Comparison of ENCODE assay signal across 8 mouse cellular contexts in genomic region chr5:137277360-137278342, GRCm38 (mm10). TPM values are rescaled to one million over a fixed set of nuclear protein-coding genes. Genes with fewer than 3 reads are reported as not detected.
DNase-seq lines count a peak whose midpoint lies in the region; ATAC-seq and TF ChIP-seq lines count a peak whose summit lies in the region.

No protein-coding gene starts in this region.

- no peak for ATAC-seq in lung, embryonic 14.5 days (ENCODE audit: insufficient read depth)
- ATAC-seq in hindbrain, postnatal 0 days: peak; percentile 84
- peak; percentile 66; the same call in 1 of the 2 replicates for ATAC-seq in midbrain, embryonic 13.5 days

- TF ChIP-seq CTCF in lung, embryonic 14.5 days (IDR thresholded peaks at IDR 0.05; ENCODE audit: low read depth): peak; percentile 68
- TF ChIP-seq CTCF in hindbrain, postnatal 0 days (IDR thresholded peaks at IDR 0.05; ENCODE audit: low read depth): peak; percentile 71

- H3K27ac ChIP-seq in lung, embryonic 14.5 days (ENCODE audit: low read depth): no peak overlapping the region
- peak overlapping the region; percentile 20; the same call in 1 of the 2 replicates for H3K27ac ChIP-seq in hindbrain, postnatal 0 days
- H3K27ac ChIP-seq in midbrain, embryonic 13.5 days: no peak overlapping the region

- DNase-seq in lung, embryonic 14.5 days: peak; percentile 73
- DNase-seq in lung, postnatal 25 days (ENCODE audit: low spot score): no peak
- DNase-seq in embryo, embryonic 10.5 days (ENCODE audit: low spot score): peak; percentile 69
- DNase-seq in hindbrain, postnatal 0 days (ENCODE audit: low spot score): peak; percentile 78
- DNase-seq in left cerebral cortex, adult 8-10 months (ENCODE audit: low spot score in 2 of 2): no peak
- no peak for DNase-seq in adipocyte (ENCODE audit: low spot score)
- DNase-seq in gastrocnemius, postnatal 10 days: no peak

- H3K9me3 ChIP-seq in lung, embryonic 14.5 days (ENCODE audit: low read depth, low read length): peaks cover 6% of the 10 kb centered on the region; the same call in 1 of the 2 replicates
- H3K9me3 ChIP-seq in hindbrain, postnatal 0 days (ENCODE audit: low read length): no peaks in the 10 kb centered on the region
- 0 out of 2 replicates have a peak, but pooled peaks cover 3% of the 10 kb centered on the region for H3K9me3 ChIP-seq in midbrain, embryonic 13.5 days

- H3K4me3 ChIP-seq in lung, embryonic 14.5 days (ENCODE audit: low read depth, low read length): no peak overlapping the region
- no peak overlapping the region for H3K4me3 ChIP-seq in hindbrain, postnatal 0 days (ENCODE audit: low read length)
- no peak overlapping the region for H3K4me3 ChIP-seq in midbrain, embryonic 13.5 days (replicated peaks)

- H3K4me1 ChIP-seq in lung, embryonic 14.5 days (ENCODE audit: insufficient read depth): no peaks in the 10 kb centered on the region
- H3K4me1 ChIP-seq in hindbrain, postnatal 0 days (ENCODE audit: insufficient read depth, low read length): no peaks in the 10 kb centered on the region
- H3K4me1 ChIP-seq in midbrain, embryonic 13.5 days (replicated peaks): 0 out of 2 replicates have a peak, but pooled peaks cover 5% of the 10 kb centered on the region

- H3K9ac ChIP-seq in lung, embryonic 14.5 days: no peak overlapping the region
- H3K9ac ChIP-seq in hindbrain, postnatal 0 days (replicated peaks; ENCODE audit: low read length): 0 out of 2 replicates have a peak overlapping the region, but pooled peaks have one; percentile 13
- no peak overlapping the region for H3K9ac ChIP-seq in midbrain, embryonic 13.5 days (replicated peaks)

- H3K36me3 ChIP-seq in lung, embryonic 14.5 days (ENCODE audit: insufficient read depth): no peaks in the 10 kb centered on the region
- no peaks in the 10 kb centered on the region for H3K36me3 ChIP-seq in hindbrain, postnatal 0 days (ENCODE audit: insufficient read depth, low read length)
- H3K36me3 ChIP-seq in midbrain, embryonic 13.5 days: no peaks in the 10 kb centered on the region

- H3K27me3 ChIP-seq in lung, embryonic 14.5 days (ENCODE audit: insufficient read depth, low read length): no peaks in the 10 kb centered on the region
- H3K27me3 ChIP-seq in hindbrain, postnatal 0 days (ENCODE audit: insufficient read depth, low read length): no peaks in the 10 kb centered on the region
- H3K27me3 ChIP-seq in midbrain, embryonic 13.5 days: no peaks in the 10 kb centered on the region

- no peak overlapping the region for H3K4me2 ChIP-seq in lung, embryonic 14.5 days
- peak overlapping the region; percentile 18; the same call in 1 of the 2 replicates for H3K4me2 ChIP-seq in hindbrain, postnatal 0 days (ENCODE audit: low read depth, low read length)
- no peak overlapping the region for H3K4me2 ChIP-seq in midbrain, embryonic 13.5 days (replicated peaks)

- 44% methylated on average over 18 of the region's 18 CpGs for WGBS in lung, embryonic 14.5 days
- WGBS in hindbrain, postnatal 0 days: 44% methylated on average over 18 of the region's 18 CpGs
- 50% methylated on average over 18 of the region's 18 CpGs for WGBS in midbrain, embryonic 13.5 days

RNA-seq across cellular contexts. Expression of gene Ache, which starts 9.7 kb away (rescaled TPM):
- polyA plus RNA-seq in lung, embryonic 14.5 days (2014; fragmentation: Nextera tagmentation; extraction: Ambion mirVana): 0.93 and 1.3 TPM in 2 replicates
- 210 and 219 TPM in 2 replicates for total RNA-seq in hindbrain, postnatal 0 days (2014; rRNA removed)
- polyA plus RNA-seq in hindbrain, postnatal 0 days (2015; fragmentation: Nextera tagmentation; extraction: Ambion mirVana): 151 and 157 TPM in 2 replicates
- polyA plus RNA-seq in midbrain, embryonic 13.5 days (2015; fragmentation: Nextera tagmentation; extraction: Ambion mirVana): 11.2 and 11.3 TPM in 2 replicates
- total RNA-seq in left cerebral cortex, adult 8-10 months (2022): 10 to 100 TPM; 67.5 to 73.8 (median 70.9) TPM
- total RNA-seq in gastrocnemius, postnatal 10 days (2021): 10 to 100 TPM; 62.4 to 68.2 TPM

RNA-seq across cellular contexts. Expression of gene Ufsp1, which starts 16.8 kb away (rescaled TPM):
- polyA plus RNA-seq in lung, embryonic 14.5 days (2014; fragmentation: Nextera tagmentation; extraction: Ambion mirVana): 4.4 and 4.6 TPM in 2 replicates
- 35.5 TPM in 2 replicates for total RNA-seq in hindbrain, postnatal 0 days (2014; rRNA removed)
- polyA plus RNA-seq in hindbrain, postnatal 0 days (2015; fragmentation: Nextera tagmentation; extraction: Ambion mirVana): 32.1 and 33.3 TPM in 2 replicates
- 9.7 and 10.0 TPM in 2 replicates for polyA plus RNA-seq in midbrain, embryonic 13.5 days (2015; fragmentation: Nextera tagmentation; extraction: Ambion mirVana)
- 10 to 100 TPM; 14.0 to 16.8 (median 16.1) TPM for total RNA-seq in left cerebral cortex, adult 8-10 months (2022)
- total RNA-seq in gastrocnemius, postnatal 10 days (2021): 10 to 100 TPM; 37.2 to 43.6 TPM

RNA-seq across cellular contexts. Expression of gene Srrt, which starts 29.8 kb away (rescaled TPM):
- polyA plus RNA-seq in lung, embryonic 14.5 days (2014; fragmentation: Nextera tagmentation; extraction: Ambion mirVana): 137 and 141 TPM in 2 replicates
- total RNA-seq in hindbrain, postnatal 0 days (2014; rRNA removed): 82.9 and 98.9 TPM in 2 replicates
- 55.5 and 57.0 TPM in 2 replicates for polyA plus RNA-seq in hindbrain, postnatal 0 days (2015; fragmentation: Nextera tagmentation; extraction: Ambion mirVana)
- 116 and 123 TPM in 2 replicates for polyA plus RNA-seq in midbrain, embryonic 13.5 days (2015; fragmentation: Nextera tagmentation; extraction: Ambion mirVana)
- total RNA-seq in left cerebral cortex, adult 8-10 months (2022): 100 to 1,000 TPM; 164 to 219 (median 188) TPM
- total RNA-seq in gastrocnemius, postnatal 10 days (2021): 10 to 100 TPM; 58.1 to 93.2 TPM

RNA-seq across cellular contexts. Expression of gene Trip6, which starts 36.6 kb away (rescaled TPM):
- 87.1 and 89.3 TPM in 2 replicates for polyA plus RNA-seq in lung, embryonic 14.5 days (2014; fragmentation: Nextera tagmentation; extraction: Ambion mirVana)
- 14.3 and 15.0 TPM in 2 replicates for total RNA-seq in hindbrain, postnatal 0 days (2014; rRNA removed)
- polyA plus RNA-seq in hindbrain, postnatal 0 days (2015; fragmentation: Nextera tagmentation; extraction: Ambion mirVana): 13.9 and 15.5 TPM in 2 replicates
- polyA plus RNA-seq in midbrain, embryonic 13.5 days (2015; fragmentation: Nextera tagmentation; extraction: Ambion mirVana): 19.8 and 22.1 TPM in 2 replicates
- total RNA-seq in left cerebral cortex, adult 8-10 months (2022): 1 to 10 TPM; 3.9 to 7.6 (median 5.1) TPM
- 10 to 100 TPM; 13.1 to 17.3 TPM for total RNA-seq in gastrocnemius, postnatal 10 days (2021)

RNA-seq across cellular contexts. Expression of gene Slc12a9, which starts 55.7 kb away (rescaled TPM):
- 9.7 and 10.2 TPM in 2 replicates for polyA plus RNA-seq in lung, embryonic 14.5 days (2014; fragmentation: Nextera tagmentation; extraction: Ambion mirVana)
- total RNA-seq in hindbrain, postnatal 0 days (2014; rRNA removed): 32.6 and 41.3 TPM in 2 replicates
- 27.3 and 27.6 TPM in 2 replicates for polyA plus RNA-seq in hindbrain, postnatal 0 days (2015; fragmentation: Nextera tagmentation; extraction: Ambion mirVana)
- polyA plus RNA-seq in midbrain, embryonic 13.5 days (2015; fragmentation: Nextera tagmentation; extraction: Ambion mirVana): 21.8 and 23.4 TPM in 2 replicates
- total RNA-seq in left cerebral cortex, adult 8-10 months (2022): 10 to 100 TPM; 24.4 to 28.0 (median 26.5) TPM
- total RNA-seq in gastrocnemius, postnatal 10 days (2021): 1 to 10 TPM; 4.2 to 7.4 TPM

Comparison
In these comparisons a context has a peak if more than half of its experiments do, and no peak if none do; other contexts are left out.
1. DNase-seq: peak in lung, embryonic 14.5 days (single experiment), embryo, embryonic 10.5 days (single experiment) and hindbrain, postnatal 0 days (single experiment); none in lung, postnatal 25 days (single experiment), left cerebral cortex, adult 8-10 months (0 of 2), adipocyte (single experiment) and gastrocnemius, postnatal 10 days (single experiment).